Mouse (Mus musculus) spleen, postnatal 0 days (tissue): Measurements from ENCODE around the gene Olfr126. TPM values are rescaled to one million over a fixed set of nuclear protein-coding genes. Genes with fewer than 3 reads are reported as not detected.

Source experiments
- polyA plus RNA-seq: library from polyadenylated mRNA; unstranded; fragments of >200 nt; fragmentation: Nextera tagmentation; extraction: Ambion mirVana; gene quantifications from 2 replicates; pipeline ENCODE4 v1.2.1, GENCODE M21; 2015

The Olfr126 gene
- not detected in 2 replicates for polyA plus RNA-seq

GRCm38 (mm10) chr17:37847183-37847582, at the start of gene Olfr126:
TSS of gene Olfr126 (plus strand) at chr17:37847483.

GRCm38 (mm10) chr17:37799588-37799987, 47.7 kb upstream of the Olfr126 start, which contains the start of gene Olfr124:
TSS of gene Olfr124 (plus strand) at chr17:37799888.

GRCm38 (mm10) chr17:37832649-37833048, 14.6 kb upstream of the Olfr126 start, which contains the start of gene Olfr125:
TSS of gene Olfr125 (plus strand) at chr17:37832949.

GRCm38 (mm10) chr17:37900137-37900536, 52.9 kb downstream of the Olfr126 start, which contains the start of gene Olfr127:
TSS of gene Olfr127 (plus strand) at chr17:37900437.

Other genes starting within 250 kb of the Olfr126 start
- not detected in 2 replicates for gene Olfr115, start 220.4 kb upstream of the Olfr126 start, polyA plus RNA-seq
- not detected in 2 replicates for gene Olfr116, start 220.3 kb upstream of the Olfr126 start, polyA plus RNA-seq
- not detected in 2 replicates for gene Olfr117, start 183.7 kb upstream of the Olfr126 start, polyA plus RNA-seq
- not detected in 2 replicates for gene Olfr118, start 180.5 kb upstream of the Olfr126 start, polyA plus RNA-seq
- gene Olfr119, start 150.9 kb upstream of the Olfr126 start, polyA plus RNA-seq = not detected in 2 replicates
- gene Olfr120, start 125.7 kb upstream of the Olfr126 start, polyA plus RNA-seq = not detected in 2 replicates
- not detected in 2 replicates for gene Olfr121, start 98.6 kb upstream of the Olfr126 start, polyA plus RNA-seq
- not detected in 2 replicates for gene Olfr122, start 78.9 kb upstream of the Olfr126 start, polyA plus RNA-seq
- gene Olfr123, start 54.0 kb upstream of the Olfr126 start, polyA plus RNA-seq = not detected in 2 replicates
- not detected in 2 replicates for gene Olfr124, start 47.6 kb upstream of the Olfr126 start, polyA plus RNA-seq
- gene Olfr125, start 14.5 kb upstream of the Olfr126 start, polyA plus RNA-seq = not detected in 2 replicates
- gene Olfr127, start 53.0 kb downstream of the Olfr126 start, polyA plus RNA-seq = not detected in 2 replicates
- not detected in 2 replicates for gene Olfr128, start 73.1 kb downstream of the Olfr126 start, polyA plus RNA-seq
- gene Olfr761, start 105.6 kb downstream of the Olfr126 start, polyA plus RNA-seq = not detected in 2 replicates
- not detected in 2 replicates for gene Olfr129, start 212.6 kb downstream of the Olfr126 start, polyA plus RNA-seq
- gene Olfr130, start 216.4 kb downstream of the Olfr126 start, polyA plus RNA-seq = not detected in 2 replicates
- gene Olfr131, start 241.2 kb downstream of the Olfr126 start, polyA plus RNA-seq = not detected in 2 replicates